Mouse (Mus musculus): Measurements from ENCODE around the gene Tbc1d8.

The Tbc1d8 gene

DNA sequence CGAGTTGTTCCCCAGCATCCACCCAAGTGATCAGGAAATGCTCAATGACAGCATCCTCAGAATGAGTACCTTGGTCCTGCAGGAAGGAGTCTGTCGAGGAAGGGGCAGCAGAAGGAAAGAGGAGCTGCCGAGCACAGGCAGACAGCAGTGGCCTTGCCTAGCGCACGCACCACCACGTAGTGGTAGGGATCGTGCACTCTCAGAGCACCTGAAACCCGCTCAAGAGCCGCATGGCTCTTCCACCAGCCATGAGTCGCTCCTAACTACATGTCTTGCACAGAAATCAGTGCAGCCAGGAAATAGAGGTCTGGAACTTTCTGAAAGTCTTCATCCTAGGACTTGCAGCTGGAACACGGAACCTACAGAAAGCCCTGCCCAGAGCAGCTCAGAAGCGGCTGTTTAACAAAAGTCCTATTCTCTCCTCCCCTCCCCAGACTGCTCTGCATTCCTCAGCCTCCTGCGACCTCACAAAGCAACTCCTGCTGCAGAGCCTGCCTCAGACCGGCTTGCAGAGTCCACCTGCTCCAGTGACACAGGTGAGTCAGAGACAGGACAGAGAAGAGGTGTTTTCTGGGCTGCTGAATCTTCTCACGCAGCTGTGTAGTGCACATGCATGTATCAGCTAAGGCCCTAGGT is 142.9 kb downstream of the Tbc1d8 start:
- H3K4me3 ChIP-seq (replicated peaks; ENCODE audit: low read length): no peak overlapping the region; the same call in 1 of the 2 replicates
- peaks cover 12% of the 10 kb centered on the region for H3K4me1 ChIP-seq (replicated peaks; ENCODE audit: low read depth, low read length)
- no peak for TF ChIP-seq POU5F1 (IDR thresholded peaks at IDR 0.05; ENCODE audit: borderline replicate concordance, low read length)
- no peak for TF ChIP-seq CTCF (conservative IDR thresholded peaks at IDR 0.05; ENCODE audit: low read length)
- TF ChIP-seq NANOG (IDR thresholded peaks at IDR 0.05; ENCODE audit: borderline replicate concordance, low read length): no peak
- no peaks in the 10 kb centered on the region for H3K9me3 ChIP-seq (ENCODE audit: low read length)
- peaks cover 48% of the 10 kb centered on the region for H3K27me3 ChIP-seq (ENCODE audit: insufficient read depth, low read length)
- H3K36me3 ChIP-seq (ENCODE audit: insufficient read depth, low read length): no peaks in the 10 kb centered on the region

DNA sequence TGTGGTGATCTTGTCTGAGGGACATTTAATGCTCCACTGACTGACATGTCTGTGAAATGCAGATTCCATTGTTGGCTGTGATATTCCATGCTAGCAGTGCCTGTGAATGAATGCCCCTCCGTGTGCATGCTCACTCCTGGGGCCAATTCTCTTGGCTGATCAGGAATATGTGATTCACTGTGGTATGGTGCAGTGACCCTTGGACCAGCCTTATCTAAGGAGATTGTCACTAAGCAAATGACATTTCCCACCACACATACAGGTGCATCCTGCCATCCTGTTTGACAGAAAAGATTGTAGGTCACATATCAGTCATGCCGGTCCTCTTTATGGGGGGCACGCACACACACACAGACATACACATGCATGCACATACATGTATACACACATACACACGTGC is 146.1 kb downstream of the Tbc1d8 start:
- TF ChIP-seq NANOG (IDR thresholded peaks at IDR 0.05; ENCODE audit: borderline replicate concordance, low read length): no peak
- no peak for TF ChIP-seq POU5F1 (IDR thresholded peaks at IDR 0.05; ENCODE audit: borderline replicate concordance, low read length)
- TF ChIP-seq CTCF (conservative IDR thresholded peaks at IDR 0.05; ENCODE audit: low read length): no peak
- Histone ChIP-seq H3K36me3 (ENCODE audit: insufficient read depth, low read length) (no peaks in the 10 kb centered on the region), H3K4me1 (replicated peaks; ENCODE audit: low read depth, low read length) (peaks cover 12% of the 10 kb centered on the region)

DNA sequence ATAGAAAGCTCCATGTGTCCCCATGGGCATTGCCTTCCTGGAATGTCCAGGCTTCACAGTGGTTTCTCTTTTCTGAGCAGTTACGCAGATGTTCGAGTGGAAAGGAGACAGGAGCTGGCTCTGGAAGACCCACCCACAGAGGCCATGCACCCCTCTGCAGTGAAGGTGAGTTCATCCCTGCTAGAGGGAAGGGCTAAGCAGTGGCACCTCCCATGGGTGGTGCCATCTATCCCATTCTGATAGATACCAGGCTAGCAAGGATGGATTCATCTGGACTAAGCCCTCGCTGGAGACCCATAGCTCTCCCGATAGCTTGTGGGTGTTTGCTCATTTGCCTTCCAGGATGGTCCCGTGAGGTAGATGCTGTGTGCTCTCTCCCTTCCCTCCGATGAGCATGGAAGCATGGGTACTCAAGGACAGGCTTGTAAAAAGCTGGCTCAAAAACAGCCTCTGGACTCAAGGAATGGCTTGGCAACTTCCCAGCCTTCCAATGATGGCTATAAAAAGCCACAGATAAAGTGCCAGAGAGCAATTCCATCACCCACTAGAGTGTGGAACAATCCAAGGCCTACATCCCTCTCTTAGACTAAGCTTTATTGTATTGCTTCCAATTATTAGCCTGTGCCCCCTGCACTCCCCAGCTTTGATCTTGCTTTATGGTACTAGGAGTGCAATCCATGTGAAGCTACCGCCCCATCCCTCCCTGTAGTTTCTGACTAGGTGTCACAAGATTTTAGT is 147.5 kb downstream of the Tbc1d8 start:
- Histone ChIP-seq H3K36me3 (ENCODE audit: insufficient read depth, low read length) (no peaks in the 10 kb centered on the region), H3K4me3 (replicated peaks; ENCODE audit: low read length) (no peak overlapping the region), H3K4me1 (replicated peaks; ENCODE audit: low read depth, low read length) (peaks cover 10% of the 10 kb centered on the region), H3K9me3 (ENCODE audit: low read length) (peaks cover 12% of the 10 kb centered on the region), H3K27me3 (ENCODE audit: insufficient read depth, low read length) (peaks cover 25% of the 10 kb centered on the region)
- no peak for TF ChIP-seq CTCF (conservative IDR thresholded peaks at IDR 0.05; ENCODE audit: low read length)
- TF ChIP-seq NANOG (IDR thresholded peaks at IDR 0.05; ENCODE audit: borderline replicate concordance, low read length): no peak
- TF ChIP-seq POU5F1 (IDR thresholded peaks at IDR 0.05; ENCODE audit: borderline replicate concordance, low read length): no peak

More for the DNA sequence above, 146.1 kb downstream of the Tbc1d8 start:
- H3K9me3 ChIP-seq (ENCODE audit: low read length): peaks cover 9% of the 10 kb centered on the region
- peaks cover 25% of the 10 kb centered on the region for H3K27me3 ChIP-seq (ENCODE audit: insufficient read depth, low read length)
- no peak overlapping the region for H3K4me3 ChIP-seq (replicated peaks; ENCODE audit: low read length)

DNA sequence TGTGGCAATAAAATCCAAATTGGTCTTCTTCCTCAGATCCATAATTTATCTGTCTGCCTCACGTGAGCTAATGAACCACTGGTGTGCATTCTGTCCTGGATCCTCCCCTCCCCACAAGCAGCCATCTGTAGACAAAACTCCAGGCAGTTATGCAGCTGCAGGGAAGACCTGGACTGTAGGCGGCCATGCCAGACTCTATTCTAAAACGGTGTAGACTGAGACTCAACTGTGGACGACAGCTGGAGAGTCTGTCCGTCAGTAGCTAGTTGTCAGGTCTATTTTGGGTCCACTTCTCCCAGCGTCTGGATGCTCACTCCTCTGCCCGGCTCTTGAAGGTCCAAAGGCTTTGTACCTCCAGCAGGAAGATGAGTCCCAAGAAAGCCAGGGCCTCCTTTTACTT is 151.0 kb downstream of the Tbc1d8 start:
- TF ChIP-seq CTCF (conservative IDR thresholded peaks at IDR 0.05; ENCODE audit: low read length): no peak
- TF ChIP-seq NANOG (IDR thresholded peaks at IDR 0.05; ENCODE audit: borderline replicate concordance, low read length): no peak
- no peak for TF ChIP-seq POU5F1 (IDR thresholded peaks at IDR 0.05; ENCODE audit: borderline replicate concordance, low read length)
- H3K27me3 ChIP-seq (ENCODE audit: insufficient read depth, low read length): peaks cover 32% of the 10 kb centered on the region
- no peak overlapping the region for H3K4me3 ChIP-seq (replicated peaks; ENCODE audit: low read length)
- H3K9me3 ChIP-seq (ENCODE audit: low read length): peaks cover 20% of the 10 kb centered on the region
- no peaks in the 10 kb centered on the region for H3K4me1 ChIP-seq (replicated peaks; ENCODE audit: low read depth, low read length)
- no peaks in the 10 kb centered on the region for H3K36me3 ChIP-seq (ENCODE audit: insufficient read depth, low read length)

DNA sequence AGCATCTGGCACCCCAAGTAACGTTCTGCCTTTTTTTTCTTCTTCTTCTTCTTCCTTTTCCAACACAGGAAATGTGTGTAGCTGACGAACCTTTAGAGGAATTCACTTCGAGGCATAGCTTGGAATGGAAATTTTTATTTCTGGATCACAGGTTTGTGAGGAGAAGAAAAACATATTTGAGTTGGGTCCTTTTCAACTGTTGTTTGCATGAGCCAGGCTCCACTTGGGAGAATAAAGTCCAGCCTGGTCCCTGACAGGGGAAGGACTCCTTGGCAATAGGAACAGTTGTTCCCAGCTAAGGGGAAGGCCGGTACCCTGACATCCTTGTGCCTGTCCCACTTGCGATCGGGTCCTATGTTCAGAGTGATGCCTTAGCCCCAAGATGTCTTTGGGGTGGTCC is 153.3 kb downstream of the Tbc1d8 start:
- H3K9me3 ChIP-seq (ENCODE audit: low read length): peaks cover 20% of the 10 kb centered on the region
- H3K4me3 ChIP-seq (replicated peaks; ENCODE audit: low read length): no peak overlapping the region
- H3K27me3 ChIP-seq (ENCODE audit: insufficient read depth, low read length): peaks cover 32% of the 10 kb centered on the region
- H3K4me1 ChIP-seq (replicated peaks; ENCODE audit: low read depth, low read length): no peaks in the 10 kb centered on the region
- no peaks in the 10 kb centered on the region for H3K36me3 ChIP-seq (ENCODE audit: insufficient read depth, low read length)
- TF ChIP-seq NANOG (IDR thresholded peaks at IDR 0.05; ENCODE audit: borderline replicate concordance, low read length) (no peak), CTCF (conservative IDR thresholded peaks at IDR 0.05; ENCODE audit: low read length) (no peak), POU5F1 (IDR thresholded peaks at IDR 0.05; ENCODE audit: borderline replicate concordance, low read length) (no peak)

DNA sequence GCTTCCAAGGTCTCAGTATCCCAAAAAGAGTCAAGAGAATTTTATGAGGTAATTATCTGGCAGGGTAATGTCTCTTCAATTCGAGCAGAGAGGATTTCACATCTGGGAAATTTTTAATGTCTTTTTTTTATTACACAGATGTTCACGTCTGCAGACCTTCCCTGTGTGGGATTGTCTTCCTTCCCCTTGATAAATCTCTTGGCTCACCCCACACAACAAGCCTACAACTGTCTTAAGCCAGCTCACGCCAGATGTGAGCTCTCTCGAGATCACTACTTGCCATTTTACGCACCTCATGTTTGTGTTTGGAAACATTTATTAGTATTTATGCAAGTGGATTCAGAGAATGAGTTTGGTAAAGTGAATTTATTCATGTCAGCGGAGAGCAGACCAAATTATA is 156.6 kb downstream of the Tbc1d8 start:
- Histone ChIP-seq H3K4me1 (replicated peaks; ENCODE audit: low read depth, low read length) (no peaks in the 10 kb centered on the region), H3K4me3 (replicated peaks; ENCODE audit: low read length) (no peak overlapping the region), H3K27me3 (ENCODE audit: insufficient read depth, low read length) (peaks cover 31% of the 10 kb centered on the region), H3K9me3 (ENCODE audit: low read length) (peaks cover 9% of the 10 kb centered on the region; the same call in 1 of the 2 replicates), H3K36me3 (ENCODE audit: insufficient read depth, low read length) (no peaks in the 10 kb centered on the region)
- no peak for TF ChIP-seq NANOG (IDR thresholded peaks at IDR 0.05; ENCODE audit: borderline replicate concordance, low read length)
- TF ChIP-seq CTCF (conservative IDR thresholded peaks at IDR 0.05; ENCODE audit: low read length): no peak
- no peak for TF ChIP-seq POU5F1 (IDR thresholded peaks at IDR 0.05; ENCODE audit: borderline replicate concordance, low read length)
